Mouse (Mus musculus) cerebellum, adult 8-10 months (tissue): ENCODE measurements around the gene Tap1.
"Not testable (repeated sequence)": the region's sequence is repeated elsewhere in the genome, so short reads cannot be mapped to it uniquely, and the experiment has no call there.

ENCODE experiments used
- DNase-seq: peaks from one replicate; pipeline ENCODE4 v3.0.0; 2022

Gene Tap1

GRCm38 (mm10) chr17:34205021-34205745 lies 17.8 kb downstream of the Tap1 start:
- DNase-seq = no peak

DNA sequence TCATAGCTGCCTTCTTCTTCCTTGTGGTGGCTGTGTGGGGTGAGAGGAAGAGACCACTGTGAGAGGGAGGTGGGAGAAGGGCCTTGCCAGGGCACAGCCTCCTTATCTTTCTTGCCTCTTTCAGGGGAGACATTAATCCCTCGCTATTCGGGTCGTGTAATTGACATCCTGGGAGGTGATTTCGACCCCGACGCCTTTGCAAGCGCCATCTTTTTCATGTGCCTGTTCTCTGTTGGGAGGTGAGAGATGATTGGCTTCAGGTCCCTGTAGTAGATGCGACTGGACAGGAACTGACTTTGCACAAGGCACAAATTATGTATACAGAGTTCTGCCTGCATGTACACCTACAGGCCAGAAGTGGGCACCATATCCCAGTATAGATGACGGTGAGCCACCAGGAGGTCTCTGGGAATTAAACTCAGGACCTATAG lies 18.4 kb downstream of the Tap1 start:
- no peak for DNase-seq

- DNase-seq = no peak
Observed at GRCm38 (mm10) chr17:34206731-34207130, 19.4 kb downstream of the Tap1 start.

DNA sequence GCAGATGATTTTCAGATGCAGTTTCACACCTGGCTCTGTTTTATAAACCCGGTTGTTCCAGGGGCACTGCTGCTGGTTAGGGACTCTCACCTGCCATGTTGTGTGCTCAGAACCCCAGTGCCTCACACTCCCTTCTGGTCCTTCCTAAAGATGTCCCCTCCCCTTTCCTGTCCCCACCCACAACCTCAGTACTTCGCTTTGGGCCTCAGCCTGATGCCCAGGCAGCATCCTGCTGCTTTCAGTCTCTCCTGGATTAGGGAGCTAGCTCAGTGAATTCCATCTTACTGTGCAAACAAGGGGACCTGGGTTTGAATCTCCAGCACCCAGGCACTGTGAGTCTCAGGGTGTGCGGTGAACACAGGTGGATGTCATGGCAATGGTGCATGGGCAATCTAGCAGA lies 20.1 kb downstream of the Tap1 start:
- no peak for DNase-seq

GRCm38 (mm10) chr17:34207866-34208265 lies 20.5 kb downstream of the Tap1 start:
- DNase-seq = no peak

DNA sequence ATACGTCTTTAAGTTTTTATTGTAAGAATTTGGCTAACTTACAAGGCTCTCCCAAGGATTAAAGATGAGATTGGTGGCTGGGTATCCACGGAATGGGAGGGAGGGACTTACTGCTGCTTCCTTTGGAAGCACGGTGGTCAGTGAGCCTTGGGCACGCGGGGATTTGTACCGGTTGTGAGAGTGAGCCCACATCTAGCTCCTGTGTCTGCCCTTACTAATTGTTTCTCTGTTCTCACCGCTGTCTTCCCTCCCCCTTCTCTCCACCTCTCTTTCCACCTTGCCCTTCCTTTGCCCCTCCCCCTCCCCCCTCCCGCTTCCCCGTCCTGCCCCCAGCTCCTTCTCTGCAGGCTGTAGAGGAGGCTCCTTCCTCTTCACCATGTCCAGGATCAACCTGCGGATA lies 21.1 kb downstream of the Tap1 start:
- DNase-seq = no peak

GRCm38 (mm10) chr17:34209680-34210079 lies 22.3 kb downstream of the Tap1 start:
- no peak for DNase-seq

GRCm38 (mm10) chr17:34210599-34210998 lies 23.2 kb downstream of the Tap1 start:
- DNase-seq = no peak

- no peak for DNase-seq
Observed at GRCm38 (mm10) chr17:34211746-34212365, 24.5 kb downstream of the Tap1 start.

DNA sequence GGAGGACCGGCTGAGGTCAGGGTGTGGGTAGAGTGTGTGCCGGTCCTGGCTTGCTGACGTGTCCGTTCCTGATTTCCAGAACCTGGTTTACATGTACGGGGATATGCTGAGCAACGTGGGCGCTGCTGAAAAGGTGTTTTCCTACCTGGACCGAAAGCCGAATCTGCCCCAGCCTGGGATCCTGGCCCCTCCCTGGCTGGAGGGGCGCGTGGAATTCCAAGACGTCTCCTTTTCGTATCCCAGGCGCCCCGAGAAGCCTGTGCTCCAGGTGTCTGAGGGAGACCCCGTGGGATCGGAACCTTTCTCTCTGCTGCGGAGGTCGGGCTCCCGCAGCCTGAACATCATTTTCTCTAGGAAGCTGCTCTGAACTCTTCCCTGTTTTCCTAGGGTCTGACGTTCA lies 26.6 kb downstream of the Tap1 start:
- DNase-seq = no peak

DNA sequence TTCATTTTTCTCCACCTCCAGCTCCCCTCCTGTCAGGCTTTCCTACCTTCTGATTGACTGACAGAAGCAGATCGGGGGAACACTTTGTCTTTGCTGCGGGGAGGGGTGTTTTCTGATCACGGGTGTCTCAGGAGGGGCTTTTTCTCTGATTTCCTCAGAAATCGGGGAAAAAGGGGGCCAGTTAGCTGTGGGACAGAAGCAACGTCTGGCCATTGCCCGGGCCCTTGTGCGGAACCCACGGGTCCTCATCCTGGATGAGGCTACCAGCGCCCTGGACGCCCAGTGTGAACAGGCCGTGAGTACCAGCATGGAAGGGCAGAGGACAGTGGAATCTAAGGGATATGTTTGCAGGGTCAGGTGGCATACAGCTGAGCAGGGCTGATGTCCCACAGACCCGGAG lies 27.8 kb downstream of the Tap1 start:
- DNase-seq = no peak

GRCm38 (mm10) chr17:34217216-34217928 lies 30.0 kb downstream of the Tap1 start:
- DNase-seq = no peak

DNA sequence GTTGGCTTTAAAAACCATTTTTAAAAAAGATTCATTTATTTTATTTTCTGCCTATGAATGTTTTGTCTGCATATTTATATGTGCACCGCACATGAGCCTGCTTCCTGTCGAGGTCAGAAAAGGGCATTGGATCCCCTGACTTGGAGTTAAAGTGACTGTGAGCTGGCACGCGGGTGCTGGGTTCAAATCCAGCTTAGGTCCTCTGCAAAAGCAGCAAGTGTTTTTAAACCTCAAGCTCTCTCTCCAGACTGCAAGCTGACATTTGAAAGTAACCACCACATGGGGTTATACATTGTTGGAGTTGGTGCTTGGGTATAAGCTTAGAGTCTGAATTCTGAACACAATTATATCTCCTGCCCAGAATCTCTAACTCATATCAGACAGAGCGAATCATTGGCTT lies 30.6 kb downstream of the Tap1 start:
- DNase-seq = no peak

- no peak for DNase-seq
Observed at GRCm38 (mm10) chr17:34218675-34219074, 31.3 kb downstream of the Tap1 start.

- DNase-seq = not testable (repeated sequence)
Observed at GRCm38 (mm10) chr17:34219096-34219495, 31.7 kb downstream of the Tap1 start.

DNA sequence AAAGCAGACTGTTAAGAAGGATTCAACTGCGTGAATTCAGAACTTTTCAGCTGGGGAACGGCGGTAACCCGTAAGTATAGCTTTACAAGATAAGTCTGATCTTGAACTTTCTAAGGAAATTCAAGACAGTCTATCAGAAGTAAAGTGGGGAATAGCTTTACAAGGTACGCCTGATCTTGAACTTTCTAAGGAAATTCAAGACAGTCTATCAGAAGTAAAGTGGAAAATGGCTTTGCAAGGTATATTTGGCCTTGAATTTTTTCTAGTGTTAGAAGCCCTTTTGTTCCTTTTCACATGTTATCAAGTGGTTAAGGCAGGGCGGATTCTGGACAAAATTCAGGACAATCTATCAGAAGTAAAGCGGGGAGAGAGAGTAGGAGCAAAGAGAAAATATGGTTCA lies 32.4 kb downstream of the Tap1 start:
- peak; percentile 35 for DNase-seq

- not testable (repeated sequence) for DNase-seq
Observed at GRCm38 (mm10) chr17:34220401-34220800, 33.0 kb downstream of the Tap1 start.

DNA sequence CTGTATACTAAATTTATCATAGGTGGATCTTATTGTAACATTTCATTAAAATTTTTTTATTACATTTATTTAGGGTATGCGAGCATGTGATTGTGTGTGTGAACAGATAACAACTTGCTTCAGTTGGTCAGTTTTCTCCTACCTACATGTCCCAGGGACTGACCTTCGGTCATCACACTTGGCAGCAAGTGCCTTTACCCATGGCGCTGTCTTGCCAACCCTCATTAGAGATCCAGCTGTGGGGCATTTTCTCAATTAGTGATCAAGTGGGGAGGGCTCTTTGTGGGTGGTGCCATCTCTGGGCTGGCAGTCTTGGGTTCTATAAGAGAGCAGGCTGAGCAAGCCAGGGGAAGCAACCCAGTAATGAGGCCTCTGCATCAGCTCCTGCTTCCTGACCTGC lies 37.5 kb downstream of the Tap1 start:
- DNase-seq = no peak

DNA sequence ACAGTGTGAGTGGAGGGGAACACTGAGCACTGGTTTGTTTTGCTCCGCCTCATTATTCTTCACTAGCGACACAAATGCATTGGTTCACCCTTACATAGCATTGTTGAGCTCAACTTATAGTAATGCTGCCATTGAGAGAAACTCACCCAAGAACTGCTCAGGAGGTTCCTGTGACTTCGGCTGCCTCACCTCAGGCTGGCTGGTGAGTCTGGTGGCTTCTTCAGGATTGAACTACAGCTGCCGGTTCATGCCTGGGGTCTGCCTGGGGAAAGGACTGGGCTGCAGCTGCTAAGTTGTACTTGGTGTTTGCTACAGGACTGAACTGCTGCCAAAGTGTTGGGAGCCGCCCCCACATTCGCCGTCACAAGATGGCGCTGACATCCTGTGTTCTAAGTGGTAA lies 38.1 kb downstream of the Tap1 start:
- no peak for DNase-seq

- DNase-seq = not testable (repeated sequence)
Observed at GRCm38 (mm10) chr17:34225911-34226310, 38.6 kb downstream of the Tap1 start.

GRCm38 (mm10) chr17:34230971-34231370 lies 43.6 kb downstream of the Tap1 start:
- not testable (repeated sequence) for DNase-seq

- not testable (repeated sequence) for DNase-seq
Observed at GRCm38 (mm10) chr17:34232021-34232420, 44.7 kb downstream of the Tap1 start.

DNA sequence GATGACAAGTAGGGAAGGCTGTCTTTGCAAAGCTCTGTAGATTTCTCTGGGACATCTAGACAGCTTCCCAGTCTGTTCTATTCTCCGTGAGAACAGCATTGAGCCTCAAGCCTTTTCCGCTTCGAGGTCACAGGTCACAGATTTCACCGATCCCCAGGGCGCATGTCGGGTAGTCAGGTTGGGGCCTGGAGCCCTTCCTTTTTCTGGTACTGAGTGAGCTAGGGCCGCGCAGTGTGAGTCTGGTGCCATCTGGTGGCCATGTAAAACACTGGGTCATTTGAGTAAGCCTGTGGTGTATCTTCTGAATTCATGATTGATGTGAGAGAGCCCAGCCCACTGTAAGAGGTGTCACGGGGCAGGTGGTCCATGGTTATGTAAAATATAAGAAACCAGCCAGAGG lies 47.6 kb downstream of the Tap1 start:
- DNase-seq = peak; percentile 44

DNA sequence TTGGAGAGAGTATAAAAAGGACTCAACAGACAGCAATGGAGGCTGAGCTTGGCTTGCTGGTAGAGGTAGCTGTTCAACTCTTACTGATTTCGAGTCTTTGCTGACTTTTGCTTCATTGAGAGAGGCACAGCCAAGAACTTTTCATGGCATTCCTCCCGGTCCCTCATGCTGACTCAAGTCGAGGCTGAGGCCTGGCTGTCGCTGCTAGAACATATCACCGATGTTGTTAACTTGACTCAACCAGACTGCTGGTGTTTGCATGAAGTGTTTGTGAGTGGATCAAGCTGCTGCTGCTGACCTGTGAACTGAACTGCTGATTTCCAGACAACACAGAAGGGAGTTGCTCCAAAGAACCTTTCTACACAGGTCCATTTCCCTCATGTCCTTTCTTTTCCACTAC lies 49.3 kb downstream of the Tap1 start:
- no peak for DNase-seq
